Mouse (Mus musculus): ENCODE results near the gene Ddx50.
"Not testable (repeated sequence)": the region's sequence is repeated elsewhere in the genome, so short reads cannot be mapped to it uniquely, and the experiment has no call there.

The Ddx50 gene

GRCm38 (mm10) chr10:62601053-62601791, 49.8 kb downstream of the Ddx50 start:
- no peak for DNase-seq

GRCm38 (mm10) chr10:62600056-62600455, 51.0 kb downstream of the Ddx50 start:
- DNase-seq: no peak

GRCm38 (mm10) chr10:62599311-62599710, 51.7 kb downstream of the Ddx50 start:
- DNase-seq: not testable (repeated sequence)

- no peak for DNase-seq
These were observed 58.5 kb downstream of the Ddx50 start for GRCm38 (mm10) chr10:62592496-62592895.

- peak; percentile 90 for DNase-seq
These were observed 60.8 kb downstream of the Ddx50 start for GRCm38 (mm10) chr10:62590200-62590599.

GRCm38 (mm10) chr10:62588616-62589015, 62.4 kb downstream of the Ddx50 start:
- no peak for DNase-seq

- DNase-seq: no peak
These were observed 67.8 kb downstream of the Ddx50 start for GRCm38 (mm10) chr10:62583245-62583644.

GRCm38 (mm10) chr10:62582701-62583100, 68.3 kb downstream of the Ddx50 start:
- DNase-seq: no peak

- no peak for DNase-seq
These were observed 68.8 kb downstream of the Ddx50 start for GRCm38 (mm10) chr10:62582263-62582662.

- not testable (repeated sequence) for DNase-seq
These were observed 71.9 kb downstream of the Ddx50 start for GRCm38 (mm10) chr10:62579129-62579528.

- peak; percentile 92 for DNase-seq
These were observed 72.5 kb downstream of the Ddx50 start, which contains the start of gene Kif1bp for GRCm38 (mm10) chr10:62578338-62579100. Gene Kif1bp, minus strand, starts transcription at chr10:62578457.

GRCm38 (mm10) chr10:62577673-62578337, 73.2 kb downstream of the Ddx50 start:
- DNase-seq: no peak

GRCm38 (mm10) chr10:62575001-62575400, 76.0 kb downstream of the Ddx50 start:
- no peak for DNase-seq

GRCm38 (mm10) chr10:62570126-62570871, 80.7 kb downstream of the Ddx50 start:
- DNase-seq: no peak

GRCm38 (mm10) chr10:62568861-62569260, 82.2 kb downstream of the Ddx50 start:
- DNase-seq: no peak
